Mouse (Mus musculus) ES-Bruce4 (cell line): ENCODE data around the gene Exph5.

ENCODE experiments used
- CTCF ChIP-seq: IDR thresholded peaks from one replicate; pipeline ENCODE4 v1.8.1; 2011; ENCODE audit warnings: low read depth, low read length
- EP300 ChIP-seq: IDR thresholded peaks from 2 replicates; pipeline ENCODE4 v1.6.1; 2011; ENCODE audit warnings: low read depth, low read length; ENCODE audit not compliant: insufficient read depth

GRCm38 (mm10) chr9:53341981-53342380 lies 40.5 kb downstream of the Exph5 start:
- TF ChIP-seq CTCF = no peak
- no peak for TF ChIP-seq EP300
